Mouse (Mus musculus) urinary bladder, postnatal 10 days (tissue): Measurements from ENCODE around the gene H2afy.
"Not testable (repeated sequence)": the region's sequence is repeated elsewhere in the genome, so short reads cannot be mapped to it uniquely, and the experiment has no call there.

ENCODE experiments used
- DNase-seq: peaks from one replicate; pipeline ENCODE4 v3.0.0; 2022; ENCODE audit warnings: low spot score

Gene H2afy

GRCm38 (mm10) chr13:56071586-56072267 is 64.4 kb downstream of the H2afy start:
- DNase-seq = no peak

DNA sequence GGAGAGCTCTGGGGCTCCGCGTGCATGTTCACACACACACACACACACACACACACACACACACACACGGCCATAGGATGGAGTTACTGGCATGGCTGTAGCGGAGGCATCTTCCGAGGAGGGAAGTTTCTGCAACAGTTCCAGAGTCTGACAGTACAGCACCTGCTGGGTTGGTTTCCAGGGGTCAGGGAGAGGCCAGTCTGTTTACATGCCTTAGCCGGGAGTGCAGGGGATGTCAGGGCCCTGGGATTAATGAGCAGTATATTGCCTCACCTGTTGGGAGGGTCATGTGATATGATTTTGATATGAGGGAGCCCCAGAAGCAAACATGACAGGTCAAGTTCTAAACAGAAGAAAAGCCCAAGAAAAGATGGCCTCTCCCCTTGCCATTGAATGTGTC is 66.5 kb downstream of the H2afy start:
- no peak for DNase-seq

DNA sequence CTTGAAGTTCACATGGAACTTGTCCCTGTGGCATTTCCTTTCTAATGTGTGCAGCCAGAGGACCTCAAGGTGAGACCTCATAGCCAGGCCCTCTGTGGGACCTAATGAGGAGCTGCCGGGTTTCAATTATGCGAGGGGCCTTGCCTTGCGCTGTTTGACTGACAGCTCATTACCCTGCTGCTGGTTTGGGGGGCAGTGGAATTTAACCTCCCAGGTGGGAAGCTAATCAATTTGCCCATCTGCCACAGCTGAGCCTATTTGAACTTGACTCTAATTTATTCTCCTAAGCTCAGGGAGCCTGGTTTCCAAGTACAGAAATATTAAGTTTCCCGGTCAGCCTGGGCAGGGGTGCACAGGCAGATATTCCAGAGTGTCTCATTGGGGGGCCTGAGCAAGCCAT is 67.6 kb downstream of the H2afy start:
- DNase-seq = no peak

DNA sequence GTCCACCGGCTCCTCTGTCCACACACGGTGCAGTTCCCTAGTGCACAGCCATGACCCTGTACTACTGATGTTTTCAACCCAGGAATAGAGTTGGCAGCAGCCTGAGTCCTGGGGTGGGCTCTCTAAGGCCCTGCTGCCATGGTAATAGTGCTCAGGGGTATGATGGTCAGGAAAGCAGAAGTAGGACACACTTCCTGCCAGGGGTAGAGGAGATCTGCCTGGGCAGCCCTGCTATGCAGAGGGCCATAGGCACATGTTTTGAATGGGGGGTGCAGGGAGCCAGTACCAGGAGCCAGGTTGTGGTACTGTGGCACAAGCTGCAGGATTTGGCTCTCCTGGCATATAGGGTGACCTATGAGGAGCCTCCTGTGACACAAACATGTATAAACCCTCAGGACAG is 69.3 kb downstream of the H2afy start:
- no peak for DNase-seq

DNA sequence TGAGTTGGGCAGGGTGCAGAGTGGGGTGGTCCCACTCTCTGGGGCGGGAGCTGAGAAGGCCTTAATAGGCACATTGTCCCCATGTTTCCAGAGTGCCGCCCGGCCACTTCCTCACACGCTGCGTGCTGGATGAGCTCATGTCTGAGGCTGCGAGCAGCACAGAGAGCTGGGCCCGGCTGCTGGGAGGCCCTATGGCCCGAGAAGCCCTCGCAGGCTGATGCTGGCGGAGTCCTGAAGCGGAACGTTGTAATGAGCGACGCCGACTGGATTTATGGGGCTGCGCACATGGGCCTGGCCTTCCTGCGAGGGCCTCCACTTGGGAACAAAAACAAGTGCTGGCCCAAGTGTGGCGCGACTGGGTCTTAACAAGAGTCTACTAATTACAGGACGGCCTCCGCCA is 70.0 kb downstream of the H2afy start:
- DNase-seq = no peak

DNA sequence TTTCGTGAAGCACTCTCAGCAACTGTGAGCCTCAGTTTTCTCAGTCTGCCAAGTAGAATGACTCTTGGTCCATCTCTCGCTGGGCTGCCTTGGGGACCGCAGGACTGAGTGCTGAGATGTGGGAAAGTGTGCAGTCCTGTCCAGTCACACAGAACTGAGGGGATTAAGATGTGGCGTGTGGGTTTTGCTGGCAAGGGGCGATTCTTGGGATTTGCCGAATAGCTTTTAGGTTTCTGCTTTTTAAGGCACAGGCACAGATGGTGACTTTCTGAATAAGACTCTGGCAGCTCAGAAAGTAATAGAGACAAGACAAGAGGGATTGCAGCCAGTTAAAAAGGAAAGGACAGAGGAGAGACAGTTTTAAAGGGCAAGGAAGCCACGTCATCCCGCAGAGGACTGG is 78.4 kb downstream of the H2afy start:
- DNase-seq = no peak

GRCm38 (mm10) chr13:56055720-56056119 is 80.4 kb downstream of the H2afy start:
- no peak for DNase-seq

DNA sequence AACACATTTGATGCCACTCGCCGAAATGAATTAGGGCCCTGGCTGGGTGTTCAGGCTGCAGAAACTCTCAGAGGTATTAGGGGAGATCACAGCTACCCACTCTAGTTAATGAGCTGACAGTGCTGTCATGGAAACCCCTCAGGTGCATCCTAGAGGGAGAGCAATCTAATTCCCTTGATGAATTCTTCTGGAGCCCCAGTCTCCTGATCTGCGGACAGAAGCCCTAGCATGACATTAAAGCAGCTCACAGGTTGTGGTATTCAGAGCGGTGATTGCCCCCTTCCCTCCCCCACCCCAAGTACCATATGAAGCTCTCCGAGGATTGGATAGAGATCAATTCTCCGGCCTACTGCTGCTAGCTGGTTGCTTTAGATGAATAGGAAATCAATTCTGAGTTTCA is 82.1 kb downstream of the H2afy start:
- no peak for DNase-seq

GRCm38 (mm10) chr13:56052781-56053180 is 83.4 kb downstream of the H2afy start:
- DNase-seq = no peak

GRCm38 (mm10) chr13:56050246-56050645 is 85.9 kb downstream of the H2afy start:
- DNase-seq = no peak

DNA sequence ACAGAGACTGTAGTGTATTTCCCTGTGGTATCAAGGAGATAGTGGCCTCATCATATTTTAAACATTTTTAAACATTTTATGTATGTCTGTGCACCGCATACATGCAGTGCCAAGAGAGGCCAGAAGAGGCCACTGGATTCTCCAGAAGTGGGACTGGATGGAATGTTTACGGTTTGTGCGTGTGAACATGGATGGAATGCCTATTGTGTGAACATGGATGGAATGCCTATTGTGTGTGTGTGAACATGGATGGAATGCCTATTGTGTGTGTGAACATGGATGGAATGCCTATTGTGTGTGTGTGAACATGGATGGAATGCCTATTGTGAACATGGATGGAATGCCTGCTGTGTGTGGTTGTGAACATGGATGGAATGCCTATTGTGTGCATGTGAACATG is 93.9 kb downstream of the H2afy start:
- no peak for DNase-seq

GRCm38 (mm10) chr13:56040621-56041020 is 95.5 kb downstream of the H2afy start:
- no peak for DNase-seq

- no peak for DNase-seq
These were observed 96.4 kb downstream of the H2afy start for GRCm38 (mm10) chr13:56039610-56040371.

- no peak for DNase-seq
These were observed 107.2 kb downstream of the H2afy start for GRCm38 (mm10) chr13:56029006-56029405.

- not testable (repeated sequence) for DNase-seq
These were observed 108.2 kb downstream of the H2afy start for GRCm38 (mm10) chr13:56027996-56028395.

DNA sequence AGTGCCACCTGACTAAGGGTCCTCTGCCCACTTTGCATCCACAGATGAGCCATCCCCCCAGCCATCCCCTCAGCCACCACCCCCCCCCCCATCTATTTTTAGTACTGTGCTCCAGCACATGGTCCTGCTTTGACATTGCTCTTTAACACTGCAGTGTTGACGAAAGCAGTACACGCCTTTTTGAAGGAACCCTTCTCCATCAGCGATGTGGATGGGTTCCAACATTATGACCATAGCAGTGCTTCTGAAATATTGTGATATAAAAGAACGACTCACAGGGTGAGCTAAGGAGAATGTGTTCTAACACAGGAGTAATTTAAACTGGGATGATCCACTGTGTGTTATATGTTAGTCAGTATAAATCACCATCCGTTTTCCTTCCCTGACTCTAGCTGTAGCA is 109.5 kb downstream of the H2afy start:
- DNase-seq = no peak

GRCm38 (mm10) chr13:56026026-56026425 is 110.1 kb downstream of the H2afy start:
- no peak for DNase-seq

- DNase-seq = no peak
These were observed 111.1 kb downstream of the H2afy start for GRCm38 (mm10) chr13:56025027-56025410.

GRCm38 (mm10) chr13:56024410-56025026 is 111.6 kb downstream of the H2afy start:
- no peak for DNase-seq
